Mouse (Mus musculus): ENCODE data around the gene Rab1b. TPM values are rescaled to one million over a fixed set of nuclear protein-coding genes. Genes with fewer than 3 reads are reported as not detected.
"Not testable (repeated sequence)": the region's sequence is repeated elsewhere in the genome, so short reads cannot be mapped to it uniquely, and the experiment has no call there.

Gene Rab1b
- polyA plus RNA-seq (2012; rRNA removed) (192 and 235 TPM in 2 replicates), polyA plus RNA-seq (2014; fragmentation: Nextera tagmentation; extraction: Ambion mirVana) (249 and 255 TPM in 2 replicates)

DNA sequence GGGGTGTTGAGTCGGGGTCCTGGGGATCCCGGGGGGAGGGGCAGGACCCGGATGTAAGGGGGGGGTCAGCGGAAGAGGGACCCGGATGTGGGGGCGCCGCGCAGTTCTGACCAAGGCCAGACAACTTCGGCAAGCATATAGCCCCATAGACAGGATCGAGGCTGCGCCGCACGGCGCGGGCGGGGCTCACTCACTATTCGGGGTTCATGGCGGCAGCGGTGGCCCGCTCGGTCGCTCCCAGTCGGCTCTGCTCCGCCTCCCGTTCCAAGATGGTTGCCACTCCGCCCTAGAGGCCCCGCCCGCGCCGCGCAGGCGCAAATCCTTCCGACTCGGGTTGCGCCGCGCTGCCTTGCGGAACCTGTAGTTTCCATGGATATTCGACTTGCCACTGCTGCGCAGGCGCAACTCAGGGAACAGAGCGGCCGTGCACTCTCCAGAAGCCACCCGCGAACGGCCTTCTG lies at the start of gene Rab1b:
Gene Rab1b, minus strand, starts transcription at position 342 of the 461 bp plus-strand sequence.
- peak within 1 kb of the TSS; percentile 97 for H3K27ac ChIP-seq (replicated peaks; ENCODE audit: low read depth, low read length)
- H3K4me2 ChIP-seq (replicated peaks; ENCODE audit: low read depth, low read length, severe bottlenecking), result peak within 1 kb of the TSS; percentile 94
- peak within 1 kb of the TSS; percentile 80 for H3K4me3 ChIP-seq (replicated peaks; ENCODE audit: low read length)
- 0 out of 2 replicates have a peak, but pooled peaks have one; percentile 50 for TF ChIP-seq POLR2A (IDR thresholded peaks at IDR 0.05; ENCODE audit: borderline replicate concordance, extremely low read depth, insufficient read depth, insufficient read length)
- no peaks in the 10 kb centered on the region for H3K27me3 ChIP-seq (ENCODE audit: control insufficient read depth, insufficient read depth, low read length)
- peak; percentile 98 for DNase-seq (ENCODE audit: low spot score)
- H3K9me3 ChIP-seq (ENCODE audit: control insufficient read depth, low read length), result no peaks in the 10 kb centered on the region
- ATAC-seq (ENCODE audit: low FRiP score, low read depth), result peak; percentile 98
- 0% methylated on average over 38 of the region's 46 CpGs for WGBS
- H3K4me1 ChIP-seq (ENCODE audit: control insufficient read depth, insufficient read depth, low read length), result peaks cover 9% of the 10 kb centered on the region
- peaks cover 77% of the 10 kb centered on the region for H3K36me3 ChIP-seq (ENCODE audit: control insufficient read depth, insufficient read depth, low read length)
- peak within 1 kb of the TSS; percentile 88 for H3K9ac ChIP-seq (ENCODE audit: low read depth, low read length, severe bottlenecking)

DNA sequence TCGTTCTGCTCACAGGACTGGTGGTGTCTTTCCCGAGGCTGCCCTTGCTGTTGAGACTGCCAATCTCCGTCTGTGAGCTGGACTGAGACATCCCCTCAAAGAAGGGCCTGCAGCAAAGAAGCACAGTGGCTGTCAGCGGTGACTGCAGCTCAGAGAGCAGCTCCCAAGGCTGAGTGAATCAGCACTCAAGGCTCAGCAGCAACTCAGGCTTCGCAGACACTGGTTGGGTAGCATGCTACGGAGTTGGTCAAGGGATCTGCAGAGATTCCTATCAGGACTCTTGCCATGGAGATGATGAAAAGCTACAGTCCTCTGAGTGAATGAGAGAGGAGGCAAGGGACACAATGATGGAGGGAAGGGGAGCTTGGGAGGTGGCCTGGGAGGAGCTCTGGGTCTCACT lies 45.4 kb upstream of the Rab1b start:
- H3K4me3 ChIP-seq (replicated peaks; ENCODE audit: low read length), result no peak overlapping the region
- H3K27ac ChIP-seq (replicated peaks; ENCODE audit: low read depth, low read length), result no peak overlapping the region
- no peaks in the 10 kb centered on the region for H3K4me1 ChIP-seq (ENCODE audit: control insufficient read depth, insufficient read depth, low read length)
- ATAC-seq (ENCODE audit: low FRiP score, low read depth), result no peak
- H3K4me2 ChIP-seq (replicated peaks; ENCODE audit: low read depth, low read length, severe bottlenecking), result no peak overlapping the region
- no peak overlapping the region for H3K9ac ChIP-seq (ENCODE audit: low read depth, low read length, severe bottlenecking)
- peaks cover 57% of the 10 kb centered on the region for H3K36me3 ChIP-seq (ENCODE audit: control insufficient read depth, insufficient read depth, low read length)
- DNase-seq (ENCODE audit: low spot score), result no peak
- no peaks in the 10 kb centered on the region for H3K9me3 ChIP-seq (ENCODE audit: control insufficient read depth, low read length)
- TF ChIP-seq POLR2A (IDR thresholded peaks at IDR 0.05; ENCODE audit: borderline replicate concordance, extremely low read depth, insufficient read depth, insufficient read length), result no peak
- no peaks in the 10 kb centered on the region for H3K27me3 ChIP-seq (ENCODE audit: control insufficient read depth, insufficient read depth, low read length)
- WGBS, result 87% methylated on average over 6 of the region's 6 CpGs

DNA sequence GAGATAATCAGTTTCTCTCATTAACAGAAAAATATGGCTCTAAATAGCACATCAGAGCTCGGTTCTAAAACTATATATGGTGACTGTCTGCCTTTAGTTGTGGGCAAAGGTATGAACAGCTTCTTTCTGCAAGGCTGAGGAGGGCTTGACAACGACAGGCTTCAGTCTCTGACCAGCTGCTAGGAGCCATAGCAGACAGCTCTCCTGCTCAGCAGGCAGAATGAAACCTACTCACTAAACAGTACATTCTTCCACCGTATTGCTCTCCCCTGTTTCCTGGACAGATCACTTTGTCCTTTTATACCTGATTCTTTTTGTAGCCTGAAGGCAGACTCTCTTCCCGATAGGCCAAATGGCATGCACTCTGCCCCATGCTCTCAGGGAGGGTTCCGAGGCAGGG lies 44.9 kb upstream of the Rab1b start:
- TF ChIP-seq POLR2A (IDR thresholded peaks at IDR 0.05; ENCODE audit: borderline replicate concordance, extremely low read depth, insufficient read depth, insufficient read length), result no peak
- no peaks in the 10 kb centered on the region for H3K9me3 ChIP-seq (ENCODE audit: control insufficient read depth, low read length)
- H3K4me1 ChIP-seq (ENCODE audit: control insufficient read depth, insufficient read depth, low read length), result no peaks in the 10 kb centered on the region
- 82% methylated on average over 5 of the region's 5 CpGs for WGBS
- H3K9ac ChIP-seq (ENCODE audit: low read depth, low read length, severe bottlenecking), result no peak overlapping the region
- H3K36me3 ChIP-seq (ENCODE audit: control insufficient read depth, insufficient read depth, low read length), result peaks cover 60% of the 10 kb centered on the region
- H3K4me2 ChIP-seq (replicated peaks; ENCODE audit: low read depth, low read length, severe bottlenecking), result no peak overlapping the region
- H3K27me3 ChIP-seq (ENCODE audit: control insufficient read depth, insufficient read depth, low read length), result no peaks in the 10 kb centered on the region
- ATAC-seq (ENCODE audit: low FRiP score, low read depth), result no peak
- DNase-seq (ENCODE audit: low spot score), result no peak
- H3K27ac ChIP-seq (replicated peaks; ENCODE audit: low read depth, low read length), result no peak overlapping the region
- H3K4me3 ChIP-seq (replicated peaks; ENCODE audit: low read length), result no peak overlapping the region

DNA sequence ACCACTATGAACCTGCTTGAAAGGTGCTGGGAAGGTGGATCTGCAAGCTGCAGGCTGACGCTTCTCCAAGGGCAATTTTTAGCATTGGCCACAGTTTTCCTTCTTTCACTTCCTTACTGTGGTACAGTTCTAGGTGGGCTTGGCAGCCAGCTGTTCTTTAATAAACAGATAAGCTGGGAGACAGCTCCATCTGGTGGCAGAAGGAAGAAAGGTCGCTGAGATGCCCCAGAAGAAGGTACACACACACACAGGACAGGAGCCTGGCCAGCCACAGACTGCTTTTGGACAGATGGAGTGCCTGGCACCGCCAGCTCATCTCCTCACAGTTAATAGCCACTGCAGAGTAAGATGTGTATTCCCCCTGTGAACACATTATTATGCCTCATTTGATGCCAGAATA lies 44.5 kb upstream of the Rab1b start:
- Histone ChIP-seq H3K4me2 (replicated peaks; ENCODE audit: low read depth, low read length, severe bottlenecking) (no peak overlapping the region), H3K27ac (replicated peaks; ENCODE audit: low read depth, low read length) (no peak overlapping the region), H3K9me3 (ENCODE audit: control insufficient read depth, low read length) (no peaks in the 10 kb centered on the region), H3K4me1 (ENCODE audit: control insufficient read depth, insufficient read depth, low read length) (no peaks in the 10 kb centered on the region), H3K36me3 (ENCODE audit: control insufficient read depth, insufficient read depth, low read length) (peaks cover 62% of the 10 kb centered on the region), H3K4me3 (replicated peaks; ENCODE audit: low read length) (no peak overlapping the region), H3K27me3 (ENCODE audit: control insufficient read depth, insufficient read depth, low read length) (no peaks in the 10 kb centered on the region), H3K9ac (ENCODE audit: low read depth, low read length, severe bottlenecking) (no peak overlapping the region)
- TF ChIP-seq POLR2A (IDR thresholded peaks at IDR 0.05; ENCODE audit: borderline replicate concordance, extremely low read depth, insufficient read depth, insufficient read length), result no peak
- WGBS, result 52% methylated on average over 3 of the region's 3 CpGs
- peak; percentile 56 for DNase-seq (ENCODE audit: low spot score)
- ATAC-seq (ENCODE audit: low FRiP score, low read depth), result no peak

DNA sequence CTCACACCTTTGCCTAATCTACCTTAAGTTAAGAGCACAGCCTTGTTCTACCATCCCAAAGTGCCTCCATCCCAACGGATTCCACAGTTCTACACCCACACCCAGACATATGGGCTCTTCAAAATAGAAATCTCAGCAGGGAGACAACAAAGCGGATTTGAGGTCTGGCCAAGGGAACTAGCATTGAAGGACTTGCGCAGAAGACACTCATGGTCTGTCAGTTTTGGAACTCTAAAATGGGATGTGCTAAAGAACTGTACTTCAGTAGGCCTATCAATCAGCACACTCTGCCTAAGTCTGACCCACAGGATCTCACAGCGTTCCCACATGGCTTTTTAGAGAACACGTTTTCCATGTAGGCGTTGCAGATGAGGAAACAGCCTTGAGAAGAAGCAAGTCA lies 43.5 kb upstream of the Rab1b start:
- Histone ChIP-seq H3K4me2 (replicated peaks; ENCODE audit: low read depth, low read length, severe bottlenecking) (no peak overlapping the region), H3K4me3 (replicated peaks; ENCODE audit: low read length) (no peak overlapping the region), H3K36me3 (ENCODE audit: control insufficient read depth, insufficient read depth, low read length) (peaks cover 62% of the 10 kb centered on the region), H3K4me1 (ENCODE audit: control insufficient read depth, insufficient read depth, low read length) (no peaks in the 10 kb centered on the region), H3K27ac (replicated peaks; ENCODE audit: low read depth, low read length) (no peak overlapping the region), H3K9me3 (ENCODE audit: control insufficient read depth, low read length) (no peaks in the 10 kb centered on the region), H3K9ac (ENCODE audit: low read depth, low read length, severe bottlenecking) (no peak overlapping the region), H3K27me3 (ENCODE audit: control insufficient read depth, insufficient read depth, low read length) (no peaks in the 10 kb centered on the region)
- no peak for ATAC-seq (ENCODE audit: low FRiP score, low read depth)
- no peak for TF ChIP-seq POLR2A (IDR thresholded peaks at IDR 0.05; ENCODE audit: borderline replicate concordance, extremely low read depth, insufficient read depth, insufficient read length)
- no peak for DNase-seq (ENCODE audit: low spot score)
- 95% methylated on average over 6 of the region's 6 CpGs for WGBS

DNA sequence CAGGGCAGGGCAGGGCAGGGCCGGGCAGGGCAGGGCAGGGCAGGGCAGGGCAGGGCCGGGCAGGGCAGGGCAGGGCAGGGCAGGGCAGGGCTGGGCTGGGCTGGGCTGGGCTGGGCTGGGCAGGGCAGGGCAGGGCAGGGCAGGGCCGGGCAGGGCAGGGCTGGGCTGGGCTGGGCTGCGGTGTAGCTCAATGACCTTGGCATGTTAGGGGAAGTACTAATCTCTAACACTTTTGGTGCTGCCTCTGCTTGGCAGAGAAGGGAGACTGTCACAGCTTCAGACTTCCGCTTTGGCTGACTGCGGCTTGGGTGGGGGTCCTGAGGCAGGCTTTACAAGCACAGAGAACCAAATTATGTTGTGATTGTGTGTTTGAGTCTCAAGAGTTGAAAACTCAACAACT lies 42.2 kb upstream of the Rab1b start:
- not testable (repeated sequence) for H3K9ac ChIP-seq (ENCODE audit: low read depth, low read length, severe bottlenecking); H3K9me3 ChIP-seq (ENCODE audit: control insufficient read depth, low read length); DNase-seq (ENCODE audit: low spot score); H3K27ac ChIP-seq (replicated peaks; ENCODE audit: low read depth, low read length); H3K27me3 ChIP-seq (ENCODE audit: control insufficient read depth, insufficient read depth, low read length); ATAC-seq (ENCODE audit: low FRiP score, low read depth); H3K4me3 ChIP-seq (replicated peaks; ENCODE audit: low read length); H3K4me1 ChIP-seq (ENCODE audit: control insufficient read depth, insufficient read depth, low read length); H3K4me2 ChIP-seq (replicated peaks; ENCODE audit: low read depth, low read length, severe bottlenecking)
- H3K36me3 ChIP-seq (ENCODE audit: control insufficient read depth, insufficient read depth, low read length), result peaks cover 64% of the 10 kb centered on the region
- WGBS, result 98% methylated on average over 3 of the region's 6 CpGs
